Mouse (Mus musculus) embryonic facial prominence, embryonic 13.5 days (tissue): ENCODE measurements around the gene Prss57. TPM values are rescaled to one million over a fixed set of nuclear protein-coding genes. Genes with fewer than 3 reads are reported as not detected.
A peak's percentile ranks its signal among the peaks of the same experiment; 100 is the strongest.

Experiments used
- ATAC-seq: fragments of 200-750 bp; cut with Nextera tagmentation; 2 replicates; pipeline ENCODE4 v1.8.0; 2017; ENCODE audit warnings: low read depth; ENCODE audit not compliant: insufficient number of reproducible peaks, insufficient read depth, low FRiP score, low TSS enrichment
- H3K27ac ChIP-seq: fragments of 300-500 bp; sonication (generic); 2 replicates; pipeline ENCODE4 v1.5.1; 2015; ENCODE audit warnings: moderate library complexity, mild to moderate bottlenecking, inconsistent platforms
- H3K27me3 ChIP-seq: fragments of 300-500 bp; sonication (generic); 2 replicates; pipeline ENCODE4 v1.6.1; 2015; ENCODE audit warnings: mild to moderate bottlenecking, inconsistent platforms
- H3K36me3 ChIP-seq: fragments of 300-500 bp; sonication (generic); 2 replicates; pipeline ENCODE4 v1.6.1; 2015; ENCODE audit warnings: mild to moderate bottlenecking, inconsistent platforms
- H3K4me1 ChIP-seq: fragments of 300-500 bp; sonication (generic); 2 replicates; pipeline ENCODE4 v1.6.1; 2015; ENCODE audit warnings: inconsistent platforms
- H3K4me2 ChIP-seq: fragments of 300-500 bp; sonication (generic); 2 replicates; pipeline ENCODE4 v1.6.1; 2015; ENCODE audit warnings: moderate library complexity, mild to moderate bottlenecking, inconsistent platforms
- H3K4me3 ChIP-seq: fragments of 300-500 bp; sonication (generic); 2 replicates; pipeline ENCODE4 v1.5.1; 2015; ENCODE audit warnings: mild to moderate bottlenecking, inconsistent platforms
- H3K9ac ChIP-seq: fragments of 300-500 bp; sonication (generic); 2 replicates; pipeline ENCODE4 v1.6.1; 2015; ENCODE audit warnings: mild to moderate bottlenecking, inconsistent platforms
- H3K9me3 ChIP-seq: fragments of 300-500 bp; sonication (generic); 2 replicates; pipeline ENCODE4 v1.6.1; 2016; ENCODE audit warnings: inconsistent platforms
- WGBS: fragments of 180-500 bp; shearing (Covaris S2); methylation state at CpG from one replicate; pipeline ENCODE4 v1.1.7; 2015; ENCODE audit warnings: mixed read lengths; 5-methylcytosine and 5-hydroxymethylcytosine counted together
- polyA plus RNA-seq: library from polyadenylated mRNA; unstranded; fragments of >200 nt; fragmentation: Nextera tagmentation; extraction: Ambion mirVana; gene quantifications from 2 replicates; pipeline ENCODE4 v1.2.1, GENCODE M21; 2015

Gene Prss57
- polyA plus RNA-seq, 1 experiment from 2014 or later: not detected

GRCm38 (mm10) chr10:79820782-79821181 is 30.0 kb upstream of the Prss57 start, which contains the start of gene Misp:
Gene Misp (plus strand): TSS chr10:79820989.
- Histone ChIP-seq H3K27me3 (no peaks in the 10 kb centered on the region), H3K9me3 (no peaks in the 10 kb centered on the region), H3K4me1 (peaks cover 23% of the 10 kb centered on the region), H3K9ac (peak within 1 kb of the TSS; percentile 61; the same call in 1 of the 2 replicates), H3K36me3 (peaks cover 41% of the 10 kb centered on the region), H3K4me3 (no peak within 1 kb of the TSS), H3K27ac (peak within 1 kb of the TSS; percentile 68), H3K4me2 (no peak within 1 kb of the TSS)
- ATAC-seq: no peak
- 62% methylated on average over 11 of the region's 11 CpGs for WGBS

GRCm38 (mm10) chr10:79820277-79820676 is 29.5 kb upstream of the Prss57 start:
- Histone ChIP-seq H3K4me2 (no peak overlapping the region), H3K27me3 (no peaks in the 10 kb centered on the region), H3K36me3 (peaks cover 46% of the 10 kb centered on the region), H3K4me3 (no peak overlapping the region), H3K27ac (peak overlapping the region; percentile 45; the same call in 1 of the 2 replicates), H3K4me1 (peaks cover 23% of the 10 kb centered on the region), H3K9ac (no peak overlapping the region), H3K9me3 (no peaks in the 10 kb centered on the region)
- WGBS: 81% methylated on average over 8 of the region's 8 CpGs
- ATAC-seq: no peak

- peaks cover 52% of the 10 kb centered on the region for H3K36me3 ChIP-seq
- no peak overlapping the region for H3K9ac ChIP-seq
- H3K27me3 ChIP-seq: no peaks in the 10 kb centered on the region
- WGBS: 93% methylated on average over 17 of the region's 17 CpGs
- H3K9me3 ChIP-seq: no peaks in the 10 kb centered on the region
- peaks cover 23% of the 10 kb centered on the region for H3K4me1 ChIP-seq
- H3K4me2 ChIP-seq: no peak overlapping the region
- H3K4me3 ChIP-seq: no peak overlapping the region
- no peak overlapping the region for H3K27ac ChIP-seq
- ATAC-seq: no peak
These were observed 28.8 kb upstream of the Prss57 start for GRCm38 (mm10) chr10:79819606-79820005.

GRCm38 (mm10) chr10:79818225-79818624 is 27.5 kb upstream of the Prss57 start:
- no peak overlapping the region for H3K4me2 ChIP-seq
- no peaks in the 10 kb centered on the region for H3K27me3 ChIP-seq
- H3K9me3 ChIP-seq: no peaks in the 10 kb centered on the region
- peaks cover 23% of the 10 kb centered on the region for H3K4me1 ChIP-seq
- no peak overlapping the region for H3K4me3 ChIP-seq
- peak overlapping the region; percentile 23; the same call in 1 of the 2 replicates for H3K27ac ChIP-seq
- H3K36me3 ChIP-seq: peaks cover 58% of the 10 kb centered on the region
- ATAC-seq: no peak
- WGBS: 65% methylated on average over 4 of the region's 4 CpGs
- H3K9ac ChIP-seq: no peak overlapping the region

- Histone ChIP-seq H3K9me3 (no peaks in the 10 kb centered on the region), H3K9ac (no peak overlapping the region), H3K27me3 (no peaks in the 10 kb centered on the region), H3K27ac (0 out of 2 replicates have a peak overlapping the region, but pooled peaks have one; percentile 3), H3K4me2 (no peak overlapping the region), H3K4me1 (peaks cover 13% of the 10 kb centered on the region), H3K36me3 (peaks cover 63% of the 10 kb centered on the region), H3K4me3 (no peak overlapping the region)
- WGBS: 83% methylated on average over 2 of the region's 2 CpGs
- no peak for ATAC-seq
These were observed 26.4 kb upstream of the Prss57 start for GRCm38 (mm10) chr10:79817111-79817510.

GRCm38 (mm10) chr10:79815671-79816494 is 25.1 kb upstream of the Prss57 start:
- H3K4me2 ChIP-seq: no peak overlapping the region
- peaks cover 74% of the 10 kb centered on the region for H3K36me3 ChIP-seq
- H3K27me3 ChIP-seq: no peaks in the 10 kb centered on the region
- no peak overlapping the region for H3K27ac ChIP-seq
- 90% methylated on average over 12 of the region's 12 CpGs for WGBS
- H3K9ac ChIP-seq: no peak overlapping the region
- no peak for ATAC-seq
- H3K4me1 ChIP-seq: 0 out of 2 replicates have a peak, but pooled peaks cover 4% of the 10 kb centered on the region
- no peak overlapping the region for H3K4me3 ChIP-seq
- no peaks in the 10 kb centered on the region for H3K9me3 ChIP-seq

- no peaks in the 10 kb centered on the region for H3K4me1 ChIP-seq
- no peak overlapping the region for H3K27ac ChIP-seq
- WGBS: 78% methylated on average over 5 of the region's 5 CpGs
- no peaks in the 10 kb centered on the region for H3K9me3 ChIP-seq
- H3K27me3 ChIP-seq: no peaks in the 10 kb centered on the region
- H3K9ac ChIP-seq: no peak overlapping the region
- ATAC-seq: no peak
- H3K4me3 ChIP-seq: no peak overlapping the region
- H3K36me3 ChIP-seq: peaks cover 78% of the 10 kb centered on the region
- H3K4me2 ChIP-seq: no peak overlapping the region
These were observed 23.6 kb upstream of the Prss57 start for GRCm38 (mm10) chr10:79814271-79814842.

- peaks cover 83% of the 10 kb centered on the region for H3K36me3 ChIP-seq
- no peaks in the 10 kb centered on the region for H3K27me3 ChIP-seq
- ATAC-seq: no peak; the same call in 1 of the 2 replicates
- no peaks in the 10 kb centered on the region for H3K9me3 ChIP-seq
- no peak overlapping the region for H3K4me2 ChIP-seq
- 0 out of 2 replicates have a peak, but pooled peaks cover under 1% of the 10 kb centered on the region for H3K4me1 ChIP-seq
- H3K27ac ChIP-seq: no peak overlapping the region
- H3K9ac ChIP-seq: 0 out of 2 replicates have a peak overlapping the region, but pooled peaks have one; percentile 2
- 31% methylated on average over 15 of the region's 15 CpGs for WGBS
- no peak overlapping the region for H3K4me3 ChIP-seq
These were observed 21.2 kb upstream of the Prss57 start for GRCm38 (mm10) chr10:79811736-79812637.

- Histone ChIP-seq H3K27me3 (no peaks in the 10 kb centered on the region), H3K9ac (no peak overlapping the region), H3K9me3 (no peaks in the 10 kb centered on the region), H3K36me3 (peaks cover 60% of the 10 kb centered on the region), H3K4me3 (no peak overlapping the region), H3K27ac (peak overlapping the region; percentile 66), H3K4me1 (peaks cover 23% of the 10 kb centered on the region), H3K4me2 (no peak overlapping the region)
- no peak for ATAC-seq
- WGBS: 80% methylated on average over 11 of the region's 11 CpGs
These were observed 18.0 kb upstream of the Prss57 start for GRCm38 (mm10) chr10:79808728-79809127.

- no peaks in the 10 kb centered on the region for H3K27me3 ChIP-seq
- H3K9me3 ChIP-seq: no peaks in the 10 kb centered on the region
- H3K27ac ChIP-seq: peak overlapping the region; percentile 45
- H3K4me3 ChIP-seq: no peak overlapping the region
- peaks cover 32% of the 10 kb centered on the region for H3K4me1 ChIP-seq
- peaks cover 58% of the 10 kb centered on the region for H3K36me3 ChIP-seq
- no peak for ATAC-seq
- H3K9ac ChIP-seq: 0 out of 2 replicates have a peak overlapping the region, but pooled peaks have one; percentile 21
- H3K4me2 ChIP-seq: no peak overlapping the region
- WGBS: 49% methylated on average over 11 of the region's 11 CpGs
These were observed 17.1 kb upstream of the Prss57 start for GRCm38 (mm10) chr10:79807826-79808225.

GRCm38 (mm10) chr10:79806972-79807371 is 16.2 kb upstream of the Prss57 start:
- no peak overlapping the region for H3K4me3 ChIP-seq
- WGBS: 78% methylated on average over 10 of the region's 10 CpGs
- no peaks in the 10 kb centered on the region for H3K9me3 ChIP-seq
- no peaks in the 10 kb centered on the region for H3K27me3 ChIP-seq
- ATAC-seq: no peak
- H3K4me2 ChIP-seq: no peak overlapping the region
- H3K27ac ChIP-seq: peak overlapping the region; percentile 45; the same call in 1 of the 2 replicates
- H3K36me3 ChIP-seq: peaks cover 53% of the 10 kb centered on the region
- H3K4me1 ChIP-seq: peaks cover 40% of the 10 kb centered on the region
- H3K9ac ChIP-seq: no peak overlapping the region
